Mouse (Mus musculus) stomach, embryonic 16.5 days (tissue): Measurements from ENCODE around the gene Gbp7. TPM values are rescaled to one million over a fixed set of nuclear protein-coding genes. Genes with fewer than 3 reads are reported as not detected.

Experiments used
- ATAC-seq: fragments of 200-750 bp; cut with Nextera tagmentation; 2 replicates; pipeline ENCODE4 v1.8.0; 2017; ENCODE audit warnings: moderate number of reproducible peaks, moderate TSS enrichment; ENCODE audit not compliant: insufficient read depth, low FRiP score
- H3K27ac ChIP-seq: fragments of 300-500 bp; sonication (generic); 2 replicates; pipeline ENCODE4 v1.5.1; 2014; ENCODE audit warnings: low read length
- H3K27me3 ChIP-seq: fragments of 300-500 bp; sonication (generic); 2 replicates; pipeline ENCODE4 v1.6.1; 2014; ENCODE audit warnings: low read length, control low read depth, mixed read lengths; ENCODE audit not compliant: control insufficient read depth, insufficient read depth
- H3K36me3 ChIP-seq: fragments of 300-500 bp; sonication (generic); 2 replicates; pipeline ENCODE4 v1.6.1; 2014; ENCODE audit warnings: low read length; ENCODE audit not compliant: control insufficient read depth, insufficient read depth
- H3K4me1 ChIP-seq: fragments of 300-500 bp; sonication (generic); 2 replicates; pipeline ENCODE4 v1.6.1; 2014; ENCODE audit warnings: low read length, control low read depth, mixed read lengths; ENCODE audit not compliant: control insufficient read depth, insufficient read depth
- H3K4me2 ChIP-seq: fragments of 300-500 bp; sonication (generic); 2 replicates; pipeline ENCODE4 v1.6.1; 2014; ENCODE audit warnings: low read depth, low read length, mixed read lengths
- H3K4me3 ChIP-seq: fragments of 300-500 bp; sonication (generic); replicated peaks from 2 replicates; pipeline ENCODE4 v1.5.1; 2014; ENCODE audit warnings: mild to moderate bottlenecking, low read length
- H3K9ac ChIP-seq: fragments of 300-500 bp; sonication (generic); 2 replicates; pipeline ENCODE4 v1.6.1; 2014; ENCODE audit warnings: low read length
- H3K9me3 ChIP-seq: fragments of 300-500 bp; sonication (generic); replicated peaks from 2 replicates; pipeline ENCODE4 v1.6.1; 2016; ENCODE audit warnings: low read length, control low read depth; ENCODE audit not compliant: control insufficient read depth
- WGBS: fragments of 180-500 bp; shearing (Covaris S2); extraction: QIAGEN DNeasy Blood & Tissue Kit; methylation state at CpG from one replicate; pipeline ENCODE4 v1.1.7; 2014; 5-methylcytosine and 5-hydroxymethylcytosine counted together
- polyA plus RNA-seq: library from polyadenylated mRNA; unstranded; fragments of >200 nt; fragmentation: Nextera tagmentation; extraction: Ambion mirVana; gene quantifications from 2 replicates; pipeline ENCODE4 v1.2.1, GENCODE M21; 2015

The Gbp7 gene
- 4.7 and 5.0 TPM in 2 replicates for polyA plus RNA-seq

- Histone ChIP-seq H3K4me3 (peak within 1 kb of the TSS; percentile 70), H3K4me2 (peak within 1 kb of the TSS; percentile 67), H3K27ac (peak within 1 kb of the TSS; percentile 42), H3K4me1 (no peaks in the 10 kb centered on the region), H3K9ac (peak within 1 kb of the TSS; percentile 71), H3K36me3 (no peaks in the 10 kb centered on the region), H3K9me3 (no peaks in the 10 kb centered on the region), H3K27me3 (no peaks in the 10 kb centered on the region)
- WGBS: under 1% methylated on average over 30 of the region's 30 CpGs
- ATAC-seq: peak; percentile 82
Observed at GRCm38 (mm10) chr3:142530087-142530953, at the start of gene Gbp7. Gbp7 (plus strand) TSS chr3:142530342.

GRCm38 (mm10) chr3:142490465-142490864 is 39.7 kb upstream of the Gbp7 start:
- no peaks in the 10 kb centered on the region for H3K36me3 ChIP-seq
- no peak overlapping the region for H3K9ac ChIP-seq
- H3K4me2 ChIP-seq: no peak overlapping the region
- 71% methylated on average over 1 of the region's 1 CpGs for WGBS
- H3K9me3 ChIP-seq: no peaks in the 10 kb centered on the region
- H3K4me1 ChIP-seq: no peaks in the 10 kb centered on the region
- H3K27me3 ChIP-seq: no peaks in the 10 kb centered on the region; the same call in 1 of the 2 replicates
- ATAC-seq: no peak
- H3K27ac ChIP-seq: no peak overlapping the region
- no peak overlapping the region for H3K4me3 ChIP-seq

- Histone ChIP-seq H3K4me2 (no peak within 1 kb of the TSS), H3K36me3 (no peaks in the 10 kb centered on the region), H3K4me1 (peaks cover 3% of the 10 kb centered on the region; the same call in 1 of the 2 replicates), H3K27ac (no peak within 1 kb of the TSS), H3K9me3 (no peaks in the 10 kb centered on the region), H3K27me3 (no peaks in the 10 kb centered on the region; the same call in 1 of the 2 replicates), H3K9ac (no peak within 1 kb of the TSS), H3K4me3 (no peak within 1 kb of the TSS)
- ATAC-seq: peak; percentile 92
- 37% methylated on average over 6 of the region's 6 CpGs for WGBS
Observed at GRCm38 (mm10) chr3:142493536-142494061, 36.5 kb upstream of the Gbp7 start, which contains the start of gene Gbp5. Gbp5 (plus strand) TSS chr3:142493978.

GRCm38 (mm10) chr3:142495146-142495655 is 34.9 kb upstream of the Gbp7 start:
- Histone ChIP-seq H3K4me2 (no peak overlapping the region), H3K4me1 (peaks cover 3% of the 10 kb centered on the region; the same call in 1 of the 2 replicates), H3K9ac (no peak overlapping the region), H3K4me3 (no peak overlapping the region), H3K27me3 (no peaks in the 10 kb centered on the region; the same call in 1 of the 2 replicates), H3K36me3 (no peaks in the 10 kb centered on the region), H3K27ac (no peak overlapping the region), H3K9me3 (no peaks in the 10 kb centered on the region)
- ATAC-seq: no peak
- WGBS: 95% methylated on average over 5 of the region's 5 CpGs

GRCm38 (mm10) chr3:142496113-142497101 is 33.7 kb upstream of the Gbp7 start:
- ATAC-seq: no peak
- peak overlapping the region; percentile 52 for H3K4me2 ChIP-seq
- peak overlapping the region; percentile 54; the same call in 1 of the 2 replicates for H3K9ac ChIP-seq
- no peaks in the 10 kb centered on the region for H3K9me3 ChIP-seq
- no peak overlapping the region for H3K27ac ChIP-seq
- WGBS: 37% methylated on average over 14 of the region's 14 CpGs
- H3K4me3 ChIP-seq: peak overlapping the region; percentile 27
- no peaks in the 10 kb centered on the region; the same call in 1 of the 2 replicates for H3K27me3 ChIP-seq
- H3K36me3 ChIP-seq: no peaks in the 10 kb centered on the region
- peaks cover 3% of the 10 kb centered on the region; the same call in 1 of the 2 replicates for H3K4me1 ChIP-seq

- peaks cover 3% of the 10 kb centered on the region; the same call in 1 of the 2 replicates for H3K4me1 ChIP-seq
- peak overlapping the region; percentile 52 for H3K4me2 ChIP-seq
- H3K36me3 ChIP-seq: no peaks in the 10 kb centered on the region
- no peaks in the 10 kb centered on the region for H3K27me3 ChIP-seq
- H3K27ac ChIP-seq: no peak overlapping the region
- peak overlapping the region; percentile 27 for H3K4me3 ChIP-seq
- no peaks in the 10 kb centered on the region for H3K9me3 ChIP-seq
- WGBS: 51% methylated on average over 15 of the region's 15 CpGs
- 0 out of 2 replicates have a peak overlapping the region, but pooled peaks have one; percentile 54 for H3K9ac ChIP-seq
- no peak for ATAC-seq
Observed at GRCm38 (mm10) chr3:142497123-142497841, 32.9 kb upstream of the Gbp7 start.

- Histone ChIP-seq H3K9ac (no peak overlapping the region), H3K9me3 (no peaks in the 10 kb centered on the region), H3K4me3 (no peak overlapping the region), H3K36me3 (no peaks in the 10 kb centered on the region), H3K4me2 (no peak overlapping the region), H3K4me1 (peaks cover 3% of the 10 kb centered on the region; the same call in 1 of the 2 replicates), H3K27me3 (no peaks in the 10 kb centered on the region), H3K27ac (no peak overlapping the region)
- 77% methylated on average over 5 of the region's 5 CpGs for WGBS
- ATAC-seq: no peak
Observed at GRCm38 (mm10) chr3:142498941-142499340, 31.2 kb upstream of the Gbp7 start.

GRCm38 (mm10) chr3:142528116-142528515 is 2.0 kb upstream of the Gbp7 start:
- no peaks in the 10 kb centered on the region for H3K36me3 ChIP-seq
- no peaks in the 10 kb centered on the region for H3K27me3 ChIP-seq
- no peak overlapping the region for H3K9ac ChIP-seq
- H3K27ac ChIP-seq: no peak overlapping the region
- ATAC-seq: no peak
- H3K4me3 ChIP-seq: no peak overlapping the region
- H3K4me2 ChIP-seq: no peak overlapping the region
- no peaks in the 10 kb centered on the region for H3K4me1 ChIP-seq
- H3K9me3 ChIP-seq: no peaks in the 10 kb centered on the region
- WGBS: 85% methylated on average over 3 of the region's 3 CpGs
